Mouse (Mus musculus) heart, postnatal 10 days (tissue): ENCODE measurements around the gene Pdcd6. TPM values are rescaled to one million over a fixed set of nuclear protein-coding genes. Genes with fewer than 3 reads are reported as not detected.
A peak's percentile ranks its signal among the peaks of the same experiment; 100 is the strongest.

Experiments
- DNase-seq, 2 experiments: peaks; one replicate each; pipeline ENCODE4 v3.0.0; 2021
- intact Hi-C: fragments of 180-260 bp; cut with DNase I; formaldehyde crosslinking; loops from one replicate; pipeline ENCODE4 v1.15.1; 2025
- total RNA-seq, 2 experiments: library from RNA; stranded (reverse); gene quantifications; 2 replicates each; pipeline ENCODE4 v1.2.3; 2021

Gene Pdcd6
- 10 to 100 TPM; 54.5 to 54.8 TPM for total RNA-seq

- intact Hi-C loops = no loop called here
- peak; percentile 95 to 96 for DNase-seq
Observed at GRCm38 (mm10) chr13:74317170-74317849, at the start of gene Pdcd6. Gene Pdcd6, minus strand, starts transcription at chr13:74317580.

GRCm38 (mm10) chr13:74363859-74364235 is 46.5 kb upstream of the Pdcd6 start, which contains the start of gene Lrrc14b:
Gene Lrrc14b, minus strand, starts transcription at chr13:74364005.
- intact Hi-C loops = no loop called here
- DNase-seq = peak; percentile 84 to 87

- peak in 1 of 2 experiments; percentile 58 for DNase-seq
- intact Hi-C loops = no loop called here
Observed at GRCm38 (mm10) chr13:74363176-74363858, 45.9 kb upstream of the Pdcd6 start.

- DNase-seq = no peak
- intact Hi-C loops = no loop called here
Observed at GRCm38 (mm10) chr13:74362218-74362617, 44.8 kb upstream of the Pdcd6 start.

- no peak for DNase-seq
- intact Hi-C loops = no loop called here
Observed at GRCm38 (mm10) chr13:74356491-74356890, 39.1 kb upstream of the Pdcd6 start.

GRCm38 (mm10) chr13:74350435-74350906 is 33.1 kb upstream of the Pdcd6 start:
- intact Hi-C loops = loop anchor here (5.0 kb wide), 1 partner anchor 112 kb away; no protein-coding TSS in a partner anchor
- no peak for DNase-seq

GRCm38 (mm10) chr13:74349566-74350434 is 32.4 kb upstream of the Pdcd6 start, which contains the start of the genes Sdha and Ccdc127:
Gene Sdha, minus strand, starts transcription at chr13:74350280.
Gene Ccdc127, plus strand, starts transcription at chr13:74350309.
- peak; percentile 97 for DNase-seq
- intact Hi-C loops = loop anchor here (5.0 to 10.0 kb wide), 3 partner anchors 113 to 505 kb away; partner anchors contain the start of gene Zfp825

- peak; percentile 43 to 62 for DNase-seq
Observed at GRCm38 (mm10) chr13:74341036-74341435, 23.7 kb upstream of the Pdcd6 start.

GRCm38 (mm10) chr13:74329321-74329720 is 11.9 kb upstream of the Pdcd6 start:
- DNase-seq = no peak
- intact Hi-C loops = no loop called here

More at GRCm38 (mm10) chr13:74341036-74341435, 23.7 kb upstream of the Pdcd6 start:
- intact Hi-C loops = loop anchor here (2.0 to 10.0 kb wide), 3 partner anchors 154 to 514 kb away; partner anchors contain the start of gene Zfp825

GRCm38 (mm10) chr13:74316789-74317169 is 601 bp downstream of the Pdcd6 start:
- intact Hi-C loops = no loop called here
- no peak for DNase-seq

GRCm38 (mm10) chr13:74316386-74316785 is 994 bp downstream of the Pdcd6 start:
- intact Hi-C loops = no loop called here
- DNase-seq = no peak

- intact Hi-C loops = no loop called here
- DNase-seq = no peak
Observed at GRCm38 (mm10) chr13:74314616-74315015, 2.8 kb downstream of the Pdcd6 start.

- DNase-seq = no peak
- intact Hi-C loops = loop anchor here (10.0 kb wide), 1 partner anchor 471 kb away; no protein-coding TSS in a partner anchor
Observed at GRCm38 (mm10) chr13:74305780-74306179, 11.6 kb downstream of the Pdcd6 start.

- intact Hi-C loops = loop anchor here (10.0 kb wide), 1 partner anchor 471 kb away; no protein-coding TSS in a partner anchor
- no peak for DNase-seq
Observed at GRCm38 (mm10) chr13:74305380-74305779, 12.0 kb downstream of the Pdcd6 start.

- intact Hi-C loops = loop anchor here (10.0 kb wide), 1 partner anchor 468 kb away; no protein-coding TSS in a partner anchor
- peak in 1 of 2 experiments; percentile 7 for DNase-seq
Observed at GRCm38 (mm10) chr13:74302050-74303037, 15.0 kb downstream of the Pdcd6 start.

- intact Hi-C loops = loop anchor here (1.0 to 10.0 kb wide), 4 partner anchors 109 to 467 kb away; no protein-coding TSS in a partner anchor
- no peak for DNase-seq
Observed at GRCm38 (mm10) chr13:74301607-74301984, 15.8 kb downstream of the Pdcd6 start.

- peak; percentile 75 to 86 for DNase-seq
- intact Hi-C loops = loop anchor here (1.0 to 10.0 kb wide), 4 partner anchors 109 to 466 kb away; no protein-coding TSS in a partner anchor
Observed at GRCm38 (mm10) chr13:74300925-74301606, 16.3 kb downstream of the Pdcd6 start.

- intact Hi-C loops = no loop called here
Observed at GRCm38 (mm10) chr13:74296376-74296775, 21.0 kb downstream of the Pdcd6 start.

More at GRCm38 (mm10) chr13:74296376-74296775, 21.0 kb downstream of the Pdcd6 start:
- no peak for DNase-seq
